Mouse (Mus musculus) small intestine, adult 2 months (tissue): ENCODE results near the gene Mrpl58.

Experiments
- CTCF ChIP-seq: fragments of 200-500 bp; IDR thresholded peaks from 2 replicates; pipeline ENCODE4 v1.5.1; 2012; ENCODE audit warnings: low read depth, mild to moderate bottlenecking, control low read depth, inconsistent platforms, low read length, moderate library complexity, mixed read lengths; ENCODE audit not compliant: insufficient replicate concordance, insufficient read length; ENCODE audit errors: extremely low read depth
- POLR2A ChIP-seq: fragments of 200-500 bp; IDR thresholded peaks from 2 replicates; pipeline ENCODE4 v1.6.1; 2012; ENCODE audit warnings: low read depth, mild to moderate bottlenecking, control low read depth, inconsistent platforms, low read length, moderate library complexity

- TF ChIP-seq CTCF (no peak), POLR2A (no peak)
Observed at GRCm38 (mm10) chr11:115372737-115373136, 30.8 kb upstream of the Mrpl58 start.
